Mouse (Mus musculus) stomach, postnatal 0 days (tissue): ENCODE measurements around the gene Ttyh2.

ENCODE experiments used
- CTCF ChIP-seq: IDR thresholded peaks from 2 replicates; pipeline ENCODE4 v1.5.1; 2016; ENCODE audit warnings: antibody characterized with exemption, low read depth, mild to moderate bottlenecking, moderate library complexity
- EP300 ChIP-seq: optimal IDR thresholded peaks from 2 replicates; pipeline ENCODE3; 2016; ENCODE audit warnings: antibody characterized with exemption

GRCm38 (mm10) chr11:114729832-114730363, 54.7 kb downstream of the Ttyh2 start:
- 0 out of 2 replicates have a peak, but pooled peaks have one; percentile 8 for TF ChIP-seq CTCF
- TF ChIP-seq EP300 = no peak
